Mouse (Mus musculus): Measurements from ENCODE around the gene Zfp341. TPM values are rescaled to one million over a fixed set of nuclear protein-coding genes. Genes with fewer than 3 reads are reported as not detected.

The Zfp341 gene
- polyA plus RNA-seq, 1 experiment from 2014 or later: 1.2 TPM

DNA sequence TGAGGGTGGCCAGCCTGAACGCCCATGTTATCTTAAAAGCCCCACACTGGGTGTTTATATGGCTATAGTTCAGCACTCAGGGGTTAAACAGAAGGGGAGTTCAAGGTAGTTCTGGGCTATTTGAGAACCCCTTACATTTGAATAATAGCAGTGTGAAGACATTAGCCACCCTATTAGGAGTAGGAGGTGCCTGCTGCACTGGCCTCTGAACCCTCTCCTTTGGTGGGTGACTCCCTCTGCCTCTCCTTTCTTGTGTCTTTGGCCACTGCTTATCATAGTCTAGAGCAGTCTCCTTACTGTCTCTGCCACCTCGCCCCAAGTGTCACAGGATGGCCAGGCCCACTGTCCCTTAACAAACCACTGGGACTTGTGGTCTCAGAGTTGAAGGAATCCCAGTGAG, 67.2 kb downstream of the Zfp341 start:
- Histone ChIP-seq H3K36me3 (ENCODE audit: control insufficient read depth, insufficient read depth, low read length) (no peaks in the 10 kb centered on the region; the same call in 1 of the 2 replicates), H3K27ac (replicated peaks; ENCODE audit: low read depth, low read length) (no peak overlapping the region), H3K4me3 (ENCODE audit: low read depth, low read length) (no peak overlapping the region), H3K9me3 (ENCODE audit: control insufficient read depth, low read length) (no peaks in the 10 kb centered on the region), H3K9ac (ENCODE audit: low read depth, low read length) (no peak overlapping the region), H3K27me3 (replicated peaks; ENCODE audit: control insufficient read depth, insufficient read depth, low read length) (no peaks in the 10 kb centered on the region), H3K4me1 (ENCODE audit: control insufficient read depth, insufficient read depth, low read length) (peaks cover 23% of the 10 kb centered on the region), H3K4me2 (ENCODE audit: low read depth, low read length) (no peak overlapping the region)
- DNase-seq (ENCODE audit: low spot score): no peak
- 86% methylated on average over 2 of the region's 2 CpGs for WGBS
- ATAC-seq (ENCODE audit: low read depth): no peak

DNA sequence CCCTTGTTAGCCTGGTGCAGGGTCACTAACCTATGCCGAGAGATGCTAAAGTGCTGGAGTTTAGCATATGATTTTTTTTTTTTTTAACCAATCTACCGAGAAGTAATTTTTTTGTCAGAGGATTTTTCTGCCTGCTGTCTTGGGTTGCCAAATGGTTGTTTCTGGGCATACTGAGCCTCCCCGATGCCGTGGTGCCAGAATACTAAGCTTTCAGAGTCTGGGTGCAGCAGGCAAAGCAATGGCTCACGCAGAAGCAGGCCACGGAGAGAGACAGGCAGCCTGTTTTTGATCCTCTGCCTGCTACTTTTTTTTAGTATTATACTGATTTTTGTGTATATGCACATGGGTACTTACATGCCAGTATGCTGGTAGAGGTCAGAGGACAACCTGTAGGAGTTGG, 67.8 kb downstream of the Zfp341 start:
- H3K4me3 ChIP-seq (ENCODE audit: low read depth, low read length): no peak overlapping the region
- no peak for ATAC-seq (ENCODE audit: low read depth)
- no peaks in the 10 kb centered on the region for H3K9me3 ChIP-seq (ENCODE audit: control insufficient read depth, low read length)
- no peak overlapping the region for H3K4me2 ChIP-seq (ENCODE audit: low read depth, low read length)
- 88% methylated on average over 6 of the region's 6 CpGs for WGBS
- H3K36me3 ChIP-seq (ENCODE audit: control insufficient read depth, insufficient read depth, low read length): no peaks in the 10 kb centered on the region; the same call in 1 of the 2 replicates
- H3K9ac ChIP-seq (ENCODE audit: low read depth, low read length): no peak overlapping the region
- H3K27ac ChIP-seq (replicated peaks; ENCODE audit: low read depth, low read length): no peak overlapping the region
- H3K27me3 ChIP-seq (replicated peaks; ENCODE audit: control insufficient read depth, insufficient read depth, low read length): no peaks in the 10 kb centered on the region
- peaks cover 23% of the 10 kb centered on the region for H3K4me1 ChIP-seq (ENCODE audit: control insufficient read depth, insufficient read depth, low read length)
- DNase-seq (ENCODE audit: low spot score): no peak

DNA sequence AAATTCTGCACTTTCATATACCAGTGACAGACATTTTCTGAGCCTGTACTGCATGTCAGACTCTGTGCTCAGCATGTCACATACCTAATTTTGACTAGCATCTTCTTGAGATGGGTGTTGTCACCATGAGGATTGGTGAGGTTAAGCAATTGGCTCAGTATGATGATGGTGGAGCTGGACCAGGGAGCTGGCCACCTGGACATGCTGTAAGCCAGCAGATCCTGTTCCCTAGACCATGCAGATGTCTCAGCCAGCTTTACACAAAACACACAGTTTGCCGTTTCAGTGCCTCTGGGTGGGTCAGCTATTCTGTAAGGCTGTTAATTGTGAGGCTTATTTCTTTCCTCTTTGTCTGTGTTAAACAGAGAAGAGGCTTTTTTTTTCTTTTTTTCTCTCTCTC, 69.6 kb downstream of the Zfp341 start:
- H3K4me3 ChIP-seq (ENCODE audit: low read depth, low read length): no peak overlapping the region
- no peaks in the 10 kb centered on the region; the same call in 1 of the 2 replicates for H3K36me3 ChIP-seq (ENCODE audit: control insufficient read depth, insufficient read depth, low read length)
- H3K27ac ChIP-seq (replicated peaks; ENCODE audit: low read depth, low read length): no peak overlapping the region
- ATAC-seq (ENCODE audit: low read depth): no peak
- WGBS: 28% methylated on average over 1 of the region's 1 CpGs
- DNase-seq (ENCODE audit: low spot score): no peak
- no peak overlapping the region for H3K4me2 ChIP-seq (ENCODE audit: low read depth, low read length)
- H3K4me1 ChIP-seq (ENCODE audit: control insufficient read depth, insufficient read depth, low read length): peaks cover 10% of the 10 kb centered on the region
- no peak overlapping the region for H3K9ac ChIP-seq (ENCODE audit: low read depth, low read length)
- H3K9me3 ChIP-seq (ENCODE audit: control insufficient read depth, low read length): no peaks in the 10 kb centered on the region
- H3K27me3 ChIP-seq (replicated peaks; ENCODE audit: control insufficient read depth, insufficient read depth, low read length): no peaks in the 10 kb centered on the region

DNA sequence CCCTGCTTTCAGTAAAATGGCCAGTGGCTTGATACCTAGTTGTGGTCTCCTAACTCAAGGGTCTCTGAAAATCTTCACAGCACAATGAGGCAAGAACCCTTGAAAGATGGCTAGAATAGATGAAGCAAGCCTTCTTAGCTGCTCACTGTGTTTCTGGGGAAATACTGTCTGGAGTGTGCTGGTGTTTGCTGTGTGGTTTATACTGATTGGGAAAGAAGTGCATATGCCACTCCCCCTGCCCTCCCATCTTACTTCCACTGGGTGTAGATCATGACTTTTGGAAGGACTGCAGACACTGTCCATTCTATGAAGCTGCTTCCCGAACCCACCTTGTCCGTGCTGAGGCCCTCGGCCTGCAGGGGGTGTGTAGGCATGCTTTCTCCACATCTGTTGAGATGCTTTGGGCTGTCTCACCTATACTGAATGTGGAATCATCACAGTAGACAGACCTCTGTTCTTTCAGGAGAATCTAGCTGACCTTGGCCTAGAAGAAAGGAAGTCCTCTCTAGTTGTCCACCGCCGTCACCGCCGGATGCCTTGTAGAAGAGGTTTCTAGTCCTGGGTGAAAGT, 71.9 kb downstream of the Zfp341 start:
- H3K9ac ChIP-seq (ENCODE audit: low read depth, low read length): no peak overlapping the region
- H3K4me1 ChIP-seq (ENCODE audit: control insufficient read depth, insufficient read depth, low read length): peaks cover 4% of the 10 kb centered on the region; the same call in 1 of the 2 replicates
- H3K4me2 ChIP-seq (ENCODE audit: low read depth, low read length): no peak overlapping the region
- no peaks in the 10 kb centered on the region for H3K9me3 ChIP-seq (ENCODE audit: control insufficient read depth, low read length)
- 94% methylated on average over 7 of the region's 7 CpGs for whole genome bisulfite sequencing
- H3K27ac ChIP-seq (replicated peaks; ENCODE audit: low read depth, low read length): no peak overlapping the region
- H3K4me3 ChIP-seq (ENCODE audit: low read depth, low read length): no peak overlapping the region
- H3K36me3 ChIP-seq (ENCODE audit: control insufficient read depth, insufficient read depth, low read length): peaks cover 8% of the 10 kb centered on the region
- H3K27me3 ChIP-seq (replicated peaks; ENCODE audit: control insufficient read depth, insufficient read depth, low read length): no peaks in the 10 kb centered on the region
- ATAC-seq (ENCODE audit: low read depth) (no peak), DNase-seq (ENCODE audit: low spot score) (no peak)

DNA sequence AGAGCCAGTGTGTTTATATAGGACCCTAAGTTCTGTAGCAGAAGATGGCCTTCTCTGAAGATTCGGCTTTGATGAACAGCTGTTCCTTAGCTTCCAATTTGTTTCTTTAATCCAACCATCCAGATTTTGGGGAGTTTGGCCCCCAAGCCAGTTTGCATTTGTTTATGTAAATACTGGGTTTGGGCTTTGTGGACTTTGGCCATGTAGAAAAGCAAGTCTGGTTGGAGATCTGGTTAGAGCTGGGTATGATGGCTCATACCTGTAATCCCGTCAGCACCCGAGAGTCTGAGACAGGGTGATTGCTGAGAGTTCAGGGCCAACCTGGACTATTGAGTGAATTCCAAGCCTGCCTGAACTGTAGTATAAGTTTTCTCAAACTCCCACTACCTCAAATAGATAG, 72.7 kb downstream of the Zfp341 start:
- ATAC-seq (ENCODE audit: low read depth) (no peak), DNase-seq (ENCODE audit: low spot score) (no peak)
- Histone ChIP-seq H3K27ac (replicated peaks; ENCODE audit: low read depth, low read length) (no peak overlapping the region), H3K36me3 (ENCODE audit: control insufficient read depth, insufficient read depth, low read length) (peaks cover 16% of the 10 kb centered on the region), H3K27me3 (replicated peaks; ENCODE audit: control insufficient read depth, insufficient read depth, low read length) (no peaks in the 10 kb centered on the region), H3K4me1 (ENCODE audit: control insufficient read depth, insufficient read depth, low read length) (peaks cover 4% of the 10 kb centered on the region; the same call in 1 of the 2 replicates), H3K9ac (ENCODE audit: low read depth, low read length) (no peak overlapping the region), H3K4me2 (ENCODE audit: low read depth, low read length) (no peak overlapping the region), H3K9me3 (ENCODE audit: control insufficient read depth, low read length) (no peaks in the 10 kb centered on the region), H3K4me3 (ENCODE audit: low read depth, low read length) (no peak overlapping the region)
- WGBS: 82% methylated on average over 3 of the region's 3 CpGs

DNA sequence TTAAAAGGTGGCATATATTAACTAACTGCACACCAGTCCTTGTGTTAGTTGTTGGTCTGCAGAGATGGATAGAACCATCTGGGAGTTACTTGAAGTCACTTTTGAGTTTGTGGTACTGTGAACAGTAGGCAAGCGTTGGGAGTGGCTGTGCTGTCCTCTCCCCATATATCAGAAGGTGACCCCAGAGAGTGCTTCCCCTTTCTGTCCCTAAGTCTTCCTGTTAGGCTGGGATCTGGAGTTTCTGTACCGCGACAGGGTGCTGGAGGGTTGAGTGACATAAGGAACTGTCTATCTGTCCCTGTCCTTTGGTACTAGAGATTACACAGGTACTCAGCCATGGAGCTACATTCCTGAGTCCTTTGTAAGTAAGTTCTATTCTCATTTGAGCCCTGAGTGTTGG, 73.7 kb downstream of the Zfp341 start:
- ATAC-seq (ENCODE audit: low read depth): no peak
- no peak overlapping the region for H3K9ac ChIP-seq (ENCODE audit: low read depth, low read length)
- WGBS: 86% methylated on average over 3 of the region's 3 CpGs

DNA sequence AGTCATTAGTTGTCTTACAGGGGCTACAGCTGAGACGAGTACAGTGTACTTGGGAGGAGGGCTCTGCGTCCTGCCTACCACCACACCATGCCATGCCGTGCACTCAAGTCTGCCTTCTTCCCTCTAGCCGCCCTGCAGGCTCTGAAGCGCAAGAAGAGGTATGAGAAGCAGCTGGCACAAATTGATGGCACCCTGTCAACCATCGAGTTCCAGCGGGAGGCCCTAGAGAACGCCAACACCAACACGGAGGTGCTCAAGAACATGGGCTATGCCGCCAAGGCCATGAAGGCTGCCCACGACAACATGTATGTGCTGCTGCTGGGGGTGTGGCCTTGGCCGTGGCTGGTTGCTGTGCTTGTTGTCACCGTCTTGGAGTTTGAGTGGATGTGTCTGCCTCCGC, 76.3 kb downstream of the Zfp341 start:
- peaks cover 49% of the 10 kb centered on the region for H3K36me3 ChIP-seq (ENCODE audit: control insufficient read depth, insufficient read depth, low read length)
- no peaks in the 10 kb centered on the region for H3K9me3 ChIP-seq (ENCODE audit: control insufficient read depth, low read length)
- H3K9ac ChIP-seq (ENCODE audit: low read depth, low read length): no peak overlapping the region
- peaks cover 3% of the 10 kb centered on the region; the same call in 1 of the 2 replicates for H3K4me1 ChIP-seq (ENCODE audit: control insufficient read depth, insufficient read depth, low read length)
- no peak overlapping the region for H3K27ac ChIP-seq (replicated peaks; ENCODE audit: low read depth, low read length)
- no peak for DNase-seq (ENCODE audit: low spot score)
- ATAC-seq (ENCODE audit: low read depth): no peak
- no peaks in the 10 kb centered on the region for H3K27me3 ChIP-seq (replicated peaks; ENCODE audit: control insufficient read depth, insufficient read depth, low read length)
- H3K4me3 ChIP-seq (ENCODE audit: low read depth, low read length): no peak overlapping the region
- WGBS: 86% methylated on average over 14 of the region's 14 CpGs
- no peak overlapping the region for H3K4me2 ChIP-seq (ENCODE audit: low read depth, low read length)

More for the DNA sequence above, 73.7 kb downstream of the Zfp341 start:
- H3K4me1 ChIP-seq (ENCODE audit: control insufficient read depth, insufficient read depth, low read length): peaks cover 4% of the 10 kb centered on the region; the same call in 1 of the 2 replicates
- no peak overlapping the region for H3K4me2 ChIP-seq (ENCODE audit: low read depth, low read length)
- no peaks in the 10 kb centered on the region for H3K9me3 ChIP-seq (ENCODE audit: control insufficient read depth, low read length)
- no peak for DNase-seq (ENCODE audit: low spot score)
- H3K4me3 ChIP-seq (ENCODE audit: low read depth, low read length): no peak overlapping the region
- H3K36me3 ChIP-seq (ENCODE audit: control insufficient read depth, insufficient read depth, low read length): peaks cover 23% of the 10 kb centered on the region
- H3K27me3 ChIP-seq (replicated peaks; ENCODE audit: control insufficient read depth, insufficient read depth, low read length): no peaks in the 10 kb centered on the region
- no peak overlapping the region for H3K27ac ChIP-seq (replicated peaks; ENCODE audit: low read depth, low read length)

DNA sequence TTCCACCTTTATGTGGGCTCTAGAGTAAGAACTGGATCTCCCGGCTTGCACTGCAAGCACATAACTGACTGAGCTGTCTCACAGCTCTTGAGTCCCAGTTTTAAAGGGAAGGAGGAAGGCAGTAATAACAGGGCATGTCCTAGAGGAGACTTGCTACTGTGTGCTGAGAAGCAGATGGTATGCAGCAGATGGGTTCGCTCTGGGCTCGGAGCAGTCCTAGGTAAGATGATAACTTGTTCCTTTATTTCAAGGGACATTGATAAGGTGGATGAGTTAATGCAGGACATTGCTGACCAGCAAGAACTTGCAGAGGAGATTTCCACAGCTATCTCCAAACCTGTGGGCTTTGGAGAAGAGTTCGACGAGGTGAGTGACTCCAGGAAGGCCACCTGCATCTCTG, 77.9 kb downstream of the Zfp341 start:
- Histone ChIP-seq H3K4me2 (ENCODE audit: low read depth, low read length) (no peak overlapping the region), H3K9ac (ENCODE audit: low read depth, low read length) (no peak overlapping the region), H3K36me3 (ENCODE audit: control insufficient read depth, insufficient read depth, low read length) (peaks cover 59% of the 10 kb centered on the region), H3K9me3 (ENCODE audit: control insufficient read depth, low read length) (no peaks in the 10 kb centered on the region), H3K27ac (replicated peaks; ENCODE audit: low read depth, low read length) (no peak overlapping the region), H3K4me3 (ENCODE audit: low read depth, low read length) (no peak overlapping the region), H3K27me3 (replicated peaks; ENCODE audit: control insufficient read depth, insufficient read depth, low read length) (no peaks in the 10 kb centered on the region), H3K4me1 (ENCODE audit: control insufficient read depth, insufficient read depth, low read length) (peaks cover 3% of the 10 kb centered on the region; the same call in 1 of the 2 replicates)
- no peak for ATAC-seq (ENCODE audit: low read depth)
- no peak for DNase-seq (ENCODE audit: low spot score)
- 94% methylated on average over 5 of the region's 5 CpGs for WGBS
